Mouse (Mus musculus) heart, adult 8-10 months (tissue): ENCODE data around the gene Cd59a. TPM values are rescaled to one million over a fixed set of nuclear protein-coding genes. Genes with fewer than 3 reads are reported as not detected.

Experiments
- DNase-seq: peaks from one replicate; pipeline ENCODE4 v3.0.0; 2022; ENCODE audit warnings: low spot score
- total RNA-seq, 4 experiments: library from RNA; stranded (reverse); gene quantifications; 2 replicates each; pipeline ENCODE4 v1.2.4; 2022

The Cd59a gene
- total RNA-seq, 4 experiments from 2014 or later, result 55.7 to 60.2 (median 57.9) TPM

- DNase-seq, result no peak
Measured at GRCm38 (mm10) chr2:104135920-104136319, 40.3 kb downstream of the Cd59a start.

- no peak for DNase-seq
Measured at GRCm38 (mm10) chr2:104142140-104142539, 46.5 kb downstream of the Cd59a start.

GRCm38 (mm10) chr2:104144004-104144403 is 48.4 kb downstream of the Cd59a start:
- no peak for DNase-seq

- no peak for DNase-seq
Measured at GRCm38 (mm10) chr2:104145983-104146382, 50.4 kb downstream of the Cd59a start.

- DNase-seq, result no peak
Measured at GRCm38 (mm10) chr2:104147910-104148561, 52.4 kb downstream of the Cd59a start.

- no peak for DNase-seq
Measured at GRCm38 (mm10) chr2:104150608-104151397, 55.2 kb downstream of the Cd59a start.

GRCm38 (mm10) chr2:104153345-104153744 is 57.7 kb downstream of the Cd59a start:
- no peak for DNase-seq

GRCm38 (mm10) chr2:104153876-104154275 is 58.3 kb downstream of the Cd59a start:
- DNase-seq, result no peak

GRCm38 (mm10) chr2:104157831-104158230 is 62.2 kb downstream of the Cd59a start:
- no peak for DNase-seq

GRCm38 (mm10) chr2:104163418-104163817 is 67.8 kb downstream of the Cd59a start:
- no peak for DNase-seq

- DNase-seq, result no peak
Measured at GRCm38 (mm10) chr2:104163978-104164487, 68.4 kb downstream of the Cd59a start.

Other genes starting within 250 kb of the Cd59a start
- 10 to 100 TPM; 25.6 to 27.7 (median 26.0) TPM for gene Lmo2, start 137.8 kb upstream of the Cd59a start, total RNA-seq
- 10 to 100 TPM; 51.5 to 57.2 (median 52.1) TPM for gene Fbxo3, start 68.1 kb upstream of the Cd59a start, total RNA-seq
- not detected for gene 4931422A03Rik, start 67.4 kb upstream of the Cd59a start, total RNA-seq
- under 1 TPM in 2 of 4 experiments, not detected in 2; 0.20 to 0.41 TPM for gene Gm10912, start 30.0 kb upstream of the Cd59a start, total RNA-seq
- gene Gm10799, start 27.3 kb upstream of the Cd59a start, total RNA-seq, result not detected
- 1 to 10 TPM; 2.3 to 4.7 (median 3.4) TPM for gene Cd59b, start 26.0 kb upstream of the Cd59a start, total RNA-seq
- gene A930018P22Rik, start 27.0 kb downstream of the Cd59a start, total RNA-seq, result 1 to 10 TPM in 1 of 4 experiments, under 1 TPM in 2, not detected in 1; 0.56 to 1.4 (median 0.68) TPM